Mouse (Mus musculus): ENCODE measurements around the gene Snx25. TPM values are rescaled to one million over a fixed set of nuclear protein-coding genes. Genes with fewer than 3 reads are reported as not detected.

Snx25 gene
- polyA plus RNA-seq, 1 experiment from 2014 or later = 34.5 TPM

DNA sequence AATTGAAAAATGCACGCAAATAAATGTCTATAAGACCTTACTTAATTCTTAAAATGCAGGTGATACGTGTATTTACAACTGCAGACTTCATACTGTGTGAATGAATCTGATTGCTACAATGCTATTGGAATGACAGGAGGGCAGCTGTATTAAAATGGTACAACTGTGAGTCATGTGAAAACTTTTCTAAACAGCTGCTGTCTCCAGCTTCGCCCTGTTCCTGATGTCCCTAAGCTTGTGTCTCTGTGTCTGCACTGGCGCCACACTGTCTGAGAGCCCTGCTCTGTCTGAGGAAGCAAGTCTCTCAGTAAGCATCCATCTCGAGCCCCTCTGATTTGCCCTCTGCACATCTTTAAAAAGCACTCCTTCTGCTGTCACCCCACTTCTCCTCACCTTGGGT, 68.8 kb downstream of the Snx25 start:
- no peak overlapping the region for H3K4me3 ChIP-seq (ENCODE audit: low read depth, low read length)
- H3K4me1 ChIP-seq (ENCODE audit: insufficient read depth, low read depth, low read length) = no peaks in the 10 kb centered on the region
- no peak overlapping the region for H3K4me2 ChIP-seq (replicated peaks; ENCODE audit: low read depth, low read length)
- peak; percentile 42 for ATAC-seq
- H3K27me3 ChIP-seq (replicated peaks; ENCODE audit: insufficient read depth, low read length) = no peaks in the 10 kb centered on the region
- peak; percentile 21; the same call in 1 of the 2 replicates for TF ChIP-seq EP300 (IDR thresholded peaks at IDR 0.05)
- no peak for TF ChIP-seq CTCF (IDR thresholded peaks at IDR 0.05)
- no peak overlapping the region for H3K27ac ChIP-seq (ENCODE audit: low read length)
- WGBS = 73% methylated on average over 5 of the region's 5 CpGs
- no peak overlapping the region for H3K9ac ChIP-seq (replicated peaks; ENCODE audit: low read depth)
- no peaks in the 10 kb centered on the region for H3K36me3 ChIP-seq (ENCODE audit: insufficient read depth, low read length)
- DNase-seq (ENCODE audit: low spot score) = no peak
- H3K9me3 ChIP-seq (ENCODE audit: low read length) = no peaks in the 10 kb centered on the region

DNA sequence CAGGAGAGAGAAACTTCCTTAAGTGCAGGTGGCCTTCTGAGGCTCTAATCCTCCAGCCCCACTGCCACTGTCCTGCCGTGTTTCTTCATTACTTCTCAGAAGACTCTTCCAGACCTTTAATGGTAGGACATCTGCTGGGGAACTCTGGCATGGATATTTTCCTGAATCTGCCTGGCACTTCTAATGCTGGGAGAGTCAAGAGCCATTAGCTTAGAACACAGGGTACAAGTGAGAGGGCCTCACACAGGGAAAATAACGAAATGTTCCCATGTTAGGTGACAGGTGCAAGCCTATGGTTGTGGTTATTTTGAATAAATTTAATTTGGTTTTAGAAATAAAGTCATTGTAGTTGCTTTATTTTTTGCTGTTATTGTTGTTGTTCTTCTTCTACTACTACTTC, 70.9 kb downstream of the Snx25 start:
- peak; percentile 60 for DNase-seq (ENCODE audit: low spot score)
- no peaks in the 10 kb centered on the region for H3K4me1 ChIP-seq (ENCODE audit: insufficient read depth, low read depth, low read length)
- no peaks in the 10 kb centered on the region for H3K9me3 ChIP-seq (ENCODE audit: low read length)
- no peaks in the 10 kb centered on the region for H3K36me3 ChIP-seq (ENCODE audit: insufficient read depth, low read length)
- TF ChIP-seq EP300 (IDR thresholded peaks at IDR 0.05) (peak; percentile 94), CTCF (IDR thresholded peaks at IDR 0.05) (peak; percentile 46)
- no peak overlapping the region for H3K4me3 ChIP-seq (ENCODE audit: low read depth, low read length)
- H3K27me3 ChIP-seq (replicated peaks; ENCODE audit: insufficient read depth, low read length) = no peaks in the 10 kb centered on the region
- WGBS = 51% methylated on average over 2 of the region's 2 CpGs
- ATAC-seq = peak; percentile 81
- no peak overlapping the region for H3K4me2 ChIP-seq (replicated peaks; ENCODE audit: low read depth, low read length)
- no peak overlapping the region for H3K9ac ChIP-seq (replicated peaks; ENCODE audit: low read depth)
- peak overlapping the region; percentile 55 for H3K27ac ChIP-seq (ENCODE audit: low read length)

DNA sequence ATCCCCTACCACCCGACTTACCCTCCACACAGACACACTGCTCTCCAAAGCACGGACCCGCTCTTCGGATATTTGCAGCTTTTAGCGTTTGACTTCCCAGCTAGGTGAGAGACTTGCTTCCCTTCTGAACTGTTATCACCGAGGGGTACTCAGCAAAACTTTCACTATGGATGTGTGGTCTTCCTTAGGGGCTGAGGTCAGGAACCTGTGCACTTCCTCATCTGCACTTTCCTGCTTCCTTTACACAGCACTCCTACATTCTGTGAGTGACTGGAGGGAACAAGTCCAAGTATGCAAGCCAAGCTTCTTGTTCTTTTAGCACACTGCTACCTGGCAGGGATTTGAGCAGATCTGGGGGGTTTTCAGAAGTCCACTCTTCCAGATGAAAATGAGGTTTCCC, 73.1 kb downstream of the Snx25 start:
- no peaks in the 10 kb centered on the region for H3K27me3 ChIP-seq (replicated peaks; ENCODE audit: insufficient read depth, low read length)
- H3K36me3 ChIP-seq (ENCODE audit: insufficient read depth, low read length) = no peaks in the 10 kb centered on the region
- no peak overlapping the region for H3K4me2 ChIP-seq (replicated peaks; ENCODE audit: low read depth, low read length)
- no peak overlapping the region for H3K4me3 ChIP-seq (ENCODE audit: low read depth, low read length)
- ATAC-seq (no peak), DNase-seq (ENCODE audit: low spot score) (no peak)
- no peak overlapping the region for H3K9ac ChIP-seq (replicated peaks; ENCODE audit: low read depth)
- WGBS = 67% methylated on average over 6 of the region's 6 CpGs
- TF ChIP-seq CTCF (IDR thresholded peaks at IDR 0.05) (no peak), EP300 (IDR thresholded peaks at IDR 0.05) (no peak)
- H3K4me1 ChIP-seq (ENCODE audit: insufficient read depth, low read depth, low read length) = peaks cover 17% of the 10 kb centered on the region; the same call in 1 of the 2 replicates
- no peaks in the 10 kb centered on the region for H3K9me3 ChIP-seq (ENCODE audit: low read length)
- peak overlapping the region; percentile 4; the same call in 1 of the 2 replicates for H3K27ac ChIP-seq (ENCODE audit: low read length)

DNA sequence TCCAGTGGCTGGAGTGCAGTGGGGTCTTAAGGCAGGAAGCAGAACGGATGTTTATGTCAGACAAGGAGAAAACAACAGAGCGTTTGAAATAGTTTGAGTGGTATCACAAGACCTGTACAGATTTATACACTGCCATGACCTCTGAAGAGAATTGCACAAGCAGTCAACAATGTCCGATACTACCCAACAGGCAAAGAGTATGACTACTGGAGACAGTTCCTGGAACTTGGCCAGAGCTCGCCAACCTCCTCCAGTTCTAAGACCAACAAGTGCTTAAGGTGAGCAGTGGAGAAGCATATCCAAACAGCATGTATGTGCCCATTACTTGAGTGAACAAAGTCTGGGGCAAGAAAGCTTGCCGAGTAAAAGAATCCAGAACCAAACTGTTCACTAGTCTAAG, 76.7 kb downstream of the Snx25 start:
- H3K4me1 ChIP-seq (ENCODE audit: insufficient read depth, low read depth, low read length) = peaks cover 17% of the 10 kb centered on the region; the same call in 1 of the 2 replicates
- H3K4me3 ChIP-seq (ENCODE audit: low read depth, low read length) = no peak overlapping the region
- TF ChIP-seq CTCF (IDR thresholded peaks at IDR 0.05) = no peak
- peak; percentile 89 for TF ChIP-seq EP300 (IDR thresholded peaks at IDR 0.05)
- peak overlapping the region; percentile 84 for H3K27ac ChIP-seq (ENCODE audit: low read length)
- WGBS = 46% methylated on average over 5 of the region's 5 CpGs
- no peaks in the 10 kb centered on the region for H3K36me3 ChIP-seq (ENCODE audit: insufficient read depth, low read length)
- H3K9ac ChIP-seq (replicated peaks; ENCODE audit: low read depth) = no peak overlapping the region
- H3K9me3 ChIP-seq (ENCODE audit: low read length) = no peaks in the 10 kb centered on the region
- ATAC-seq (peak; percentile 60), DNase-seq (ENCODE audit: low spot score) (peak; percentile 79)
- no peaks in the 10 kb centered on the region for H3K27me3 ChIP-seq (replicated peaks; ENCODE audit: insufficient read depth, low read length)
- H3K4me2 ChIP-seq (replicated peaks; ENCODE audit: low read depth, low read length) = no peak overlapping the region

DNA sequence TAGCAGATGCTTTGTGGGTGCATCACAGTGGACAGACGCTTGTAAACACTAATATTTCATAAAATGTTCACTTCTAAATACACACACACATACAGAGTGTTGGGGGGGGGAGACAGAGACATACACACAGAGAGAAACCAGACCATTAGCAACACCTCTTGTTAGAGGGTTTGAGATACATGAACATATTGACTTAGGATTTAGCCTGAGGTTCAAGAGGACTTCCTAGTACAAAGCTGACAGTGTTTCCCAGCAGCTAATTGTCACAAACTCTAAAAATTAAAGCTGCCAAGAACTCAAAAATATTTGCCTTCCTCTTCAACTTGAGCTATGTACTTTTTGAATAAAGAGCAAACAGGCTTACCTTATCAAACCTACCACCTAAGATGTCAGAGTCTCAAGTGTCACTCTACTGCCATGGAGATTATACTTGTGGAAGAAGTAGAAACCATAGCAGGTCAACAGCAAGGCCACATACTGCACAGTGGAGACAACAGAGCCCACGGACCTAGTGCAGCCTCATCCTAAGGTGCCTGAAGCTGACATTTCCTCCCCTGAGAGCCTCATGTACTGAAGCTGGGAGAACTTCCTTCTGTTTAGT, 78.3 kb downstream of the Snx25 start:
- Histone ChIP-seq H3K36me3 (ENCODE audit: insufficient read depth, low read length) (no peaks in the 10 kb centered on the region), H3K9ac (replicated peaks; ENCODE audit: low read depth) (no peak overlapping the region), H3K27me3 (replicated peaks; ENCODE audit: insufficient read depth, low read length) (no peaks in the 10 kb centered on the region), H3K4me1 (ENCODE audit: insufficient read depth, low read depth, low read length) (peaks cover 17% of the 10 kb centered on the region; the same call in 1 of the 2 replicates), H3K4me3 (ENCODE audit: low read depth, low read length) (no peak overlapping the region), H3K9me3 (ENCODE audit: low read length) (no peaks in the 10 kb centered on the region), H3K4me2 (replicated peaks; ENCODE audit: low read depth, low read length) (no peak overlapping the region), H3K27ac (ENCODE audit: low read length) (peak overlapping the region; percentile 84)
- TF ChIP-seq CTCF (IDR thresholded peaks at IDR 0.05) = no peak
- peak; percentile 99 for TF ChIP-seq EP300 (IDR thresholded peaks at IDR 0.05)
- WGBS = 32% methylated on average over 2 of the region's 2 CpGs
- peak; percentile 90 for ATAC-seq
- DNase-seq (ENCODE audit: low spot score) = peak; percentile 92

DNA sequence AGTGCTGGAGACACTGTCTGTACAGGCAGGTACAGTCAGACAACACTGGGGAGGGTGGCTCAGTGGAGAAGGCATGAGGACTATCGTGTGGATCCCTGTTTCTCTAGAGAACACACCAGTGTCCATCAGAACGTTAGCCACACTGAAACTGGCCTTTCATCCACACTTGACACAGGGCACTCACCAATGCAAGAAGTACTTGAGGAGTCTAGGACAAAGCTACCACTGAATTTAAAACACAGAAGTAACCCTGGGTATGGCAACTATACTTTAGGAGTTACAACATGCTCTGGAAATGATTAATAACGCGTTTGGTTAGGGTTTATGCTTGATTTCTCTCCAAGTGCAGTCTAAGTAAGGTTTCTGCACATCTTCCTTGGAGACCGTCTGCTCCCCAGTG, 79.2 kb downstream of the Snx25 start:
- H3K9ac ChIP-seq (replicated peaks; ENCODE audit: low read depth) = no peak overlapping the region
- no peaks in the 10 kb centered on the region for H3K27me3 ChIP-seq (replicated peaks; ENCODE audit: insufficient read depth, low read length)
- no peak overlapping the region for H3K4me3 ChIP-seq (ENCODE audit: low read depth, low read length)
- 61% methylated on average over 5 of the region's 5 CpGs for WGBS
- DNase-seq (ENCODE audit: low spot score) = peak; percentile 62
- peak; percentile 57 for ATAC-seq
- H3K9me3 ChIP-seq (ENCODE audit: low read length) = no peaks in the 10 kb centered on the region
- H3K27ac ChIP-seq (ENCODE audit: low read length) = peak overlapping the region; percentile 74
- H3K4me1 ChIP-seq (ENCODE audit: insufficient read depth, low read depth, low read length) = peaks cover 17% of the 10 kb centered on the region; the same call in 1 of the 2 replicates
- TF ChIP-seq EP300 (IDR thresholded peaks at IDR 0.05) (no peak; the same call in 1 of the 2 replicates), CTCF (IDR thresholded peaks at IDR 0.05) (no peak)
- H3K36me3 ChIP-seq (ENCODE audit: insufficient read depth, low read length) = peaks cover 3% of the 10 kb centered on the region; the same call in 1 of the 2 replicates
- H3K4me2 ChIP-seq (replicated peaks; ENCODE audit: low read depth, low read length) = no peak overlapping the region

Measured in lung, postnatal 0 days (tissue).